Mouse (Mus musculus) left cerebral cortex, postnatal 4 days (tissue): ENCODE measurements around the gene Tmem211. TPM values are rescaled to one million over a fixed set of nuclear protein-coding genes. Genes with fewer than 3 reads are reported as not detected.

ENCODE experiments used
- DNase-seq: peaks from one replicate; pipeline ENCODE4 v3.0.0-alpha.2; 2022
- intact Hi-C: fragments of 180-260 bp; cut with DNase I; formaldehyde crosslinking; loops from one replicate; pipeline ENCODE4 v1.15.1; 2025
- total RNA-seq, 2 experiments: library from RNA; stranded (reverse); gene quantifications; 2 replicates each; pipeline ENCODE4 v1.2.3; 2021

Tmem211 gene
- total RNA-seq: under 1 TPM in 1 of 2 experiments, not detected in 1; 0.18 TPM

DNA sequence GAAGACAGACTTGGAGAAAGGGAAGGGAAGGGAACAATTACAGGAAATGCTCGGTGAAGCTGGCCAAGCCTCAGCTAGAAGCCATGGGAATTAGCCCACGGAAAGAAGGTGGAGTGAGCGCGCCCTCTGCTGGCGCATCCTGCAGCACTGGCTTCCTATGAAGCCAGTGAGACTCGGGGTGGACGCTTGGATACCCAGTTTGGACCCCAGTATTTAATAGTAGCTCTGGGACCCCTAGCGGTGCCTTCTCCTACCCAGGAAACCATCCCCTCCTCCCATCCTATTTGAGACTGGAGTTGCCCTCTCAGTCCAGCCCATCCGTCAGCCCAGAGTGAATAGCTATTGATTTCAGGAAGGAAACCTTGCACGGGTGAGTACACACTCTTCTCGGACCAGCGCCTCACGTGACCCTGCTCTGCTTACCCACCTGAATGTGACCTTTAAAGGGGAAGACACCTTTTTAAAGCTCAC lies at the start of gene Tmem211:
Gene Tmem211, plus strand, starts transcription at position 278 of the 471 bp plus-strand sequence.
- peak; percentile 92 for DNase-seq
- intact Hi-C loops: loop anchor here (2.0 kb wide), 1 partner anchor 126 kb away; no protein-coding TSS in a partner anchor

DNA sequence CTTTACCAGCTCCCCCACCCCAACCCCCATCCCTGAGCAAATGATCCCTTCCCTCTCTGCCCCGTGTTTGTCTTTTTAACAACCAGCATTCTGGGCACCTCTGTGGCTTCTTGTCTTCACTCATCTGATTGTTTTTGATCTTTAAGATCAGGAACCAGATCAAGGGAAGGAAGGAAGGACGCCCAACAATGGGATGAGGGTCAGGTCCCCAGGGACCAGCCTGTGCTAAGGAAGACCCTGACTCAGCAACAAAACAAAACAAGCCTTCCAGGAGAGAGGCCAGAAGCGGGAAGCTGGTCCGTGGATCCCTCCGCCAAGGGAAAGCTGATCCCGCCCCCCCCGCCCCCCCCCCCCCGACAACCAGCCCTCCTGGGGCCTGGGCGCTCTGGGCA lies 47.3 kb upstream of the Tmem211 start:
- intact Hi-C loops: no loop called here
- DNase-seq: no peak

DNA sequence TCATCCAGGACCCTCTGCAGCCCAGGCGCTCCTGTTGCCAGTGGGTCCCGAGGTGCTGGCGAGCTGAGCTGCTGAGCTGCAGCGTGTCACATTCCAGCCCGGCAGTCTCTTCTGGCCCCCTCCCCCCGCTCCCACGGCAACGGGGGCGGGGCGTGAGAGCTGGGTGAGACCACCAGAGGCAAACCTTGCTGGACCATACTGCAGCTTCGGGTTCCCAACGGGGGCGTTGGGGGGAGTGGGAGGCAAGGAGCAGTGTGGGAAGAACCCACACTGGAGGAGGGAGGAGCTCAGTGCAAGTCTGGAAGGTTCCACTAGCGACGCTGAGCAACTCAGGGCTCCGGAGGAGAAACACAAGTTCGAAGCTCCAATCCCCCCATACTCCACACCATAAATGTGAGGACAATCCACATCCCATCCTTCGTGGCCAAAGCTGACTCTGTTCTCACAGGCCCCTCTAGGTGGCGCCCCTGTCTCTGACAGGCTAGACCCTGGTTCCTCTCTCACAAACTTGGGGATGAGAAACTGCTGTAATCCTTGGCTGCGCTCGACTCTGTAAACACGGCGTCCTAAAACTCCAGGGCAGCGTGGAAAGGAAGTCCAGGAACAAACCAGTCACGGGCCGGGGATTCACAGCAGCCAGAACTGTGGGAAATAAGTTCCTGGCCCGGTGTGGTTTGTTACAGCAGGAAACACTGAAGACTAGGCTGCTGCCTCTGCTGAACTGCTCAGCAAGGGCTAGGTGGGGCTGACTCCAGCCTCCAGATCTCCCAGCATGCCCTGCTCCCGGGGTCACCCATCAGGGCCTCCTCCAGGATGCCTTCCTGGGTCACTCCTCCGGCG lies 46.6 kb upstream of the Tmem211 start:
- peak; percentile 91 for DNase-seq
- intact Hi-C loops: loop anchor here (2.0 kb wide), 1 partner anchor 45 kb away; no protein-coding TSS in a partner anchor

DNA sequence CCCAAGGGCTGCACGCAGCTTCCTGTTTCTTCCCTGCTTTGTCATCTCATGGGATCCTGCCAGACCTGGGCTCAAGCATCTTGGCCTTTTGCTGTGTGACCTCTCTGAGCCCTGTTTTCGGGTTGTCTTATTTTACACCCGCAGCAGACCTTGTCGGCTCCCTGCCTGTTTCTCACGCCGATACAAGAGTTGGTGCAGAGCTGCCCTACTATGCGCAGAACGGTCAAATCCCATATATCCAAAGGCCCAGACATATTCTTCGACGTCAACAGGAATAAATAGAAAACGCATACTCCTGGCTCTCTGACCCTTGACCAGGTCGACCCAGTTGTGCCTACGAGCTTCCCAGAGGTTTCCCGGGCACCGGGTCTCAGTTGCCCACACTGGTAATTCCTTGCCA lies 46.0 kb upstream of the Tmem211 start:
- intact Hi-C loops: loop anchor here (2.0 kb wide), 1 partner anchor 44 kb away; no protein-coding TSS in a partner anchor
- no peak for DNase-seq

DNA sequence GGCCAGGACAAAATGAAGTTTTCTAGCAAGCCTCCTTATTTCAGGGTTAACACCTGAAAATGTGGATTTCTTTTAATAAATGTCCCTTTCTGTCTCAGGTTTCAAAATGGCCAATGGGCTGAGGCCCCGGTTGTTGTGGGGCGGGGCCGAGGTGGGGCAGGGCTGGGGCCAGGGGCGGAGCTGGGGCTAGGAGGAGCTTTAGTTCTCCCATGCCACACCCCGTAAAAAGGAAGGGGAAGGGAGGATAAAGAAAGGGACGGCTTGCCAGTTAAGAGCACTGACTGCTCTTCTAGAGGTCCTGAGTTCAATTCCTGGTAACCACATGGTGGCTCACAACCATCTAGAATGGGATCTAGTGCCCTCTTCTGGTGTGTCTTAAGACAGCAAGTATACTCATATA lies 45.3 kb upstream of the Tmem211 start:
- no peak for DNase-seq
- intact Hi-C loops: loop anchor here (2.0 kb wide), 1 partner anchor 43 kb away; no protein-coding TSS in a partner anchor

DNA sequence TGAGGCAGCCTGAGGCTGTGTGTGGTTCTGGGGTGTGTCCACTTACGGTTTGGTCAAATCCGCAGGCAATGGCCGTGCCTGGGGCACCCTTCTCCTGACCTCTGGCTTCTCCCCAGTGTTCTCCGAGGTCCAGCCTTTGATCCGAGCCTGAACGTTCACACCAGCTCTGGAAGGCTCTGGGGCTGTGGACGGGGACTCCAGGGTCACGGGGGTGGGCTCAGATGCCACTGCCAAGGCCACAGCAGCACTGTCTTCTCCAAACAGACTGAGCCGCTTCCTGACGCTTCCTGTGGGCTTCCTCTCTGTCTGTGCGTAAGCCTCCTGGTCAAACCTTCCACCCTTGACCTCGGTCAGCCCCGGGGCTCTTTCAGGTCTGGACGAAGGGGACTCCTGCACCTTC lies 36.2 kb upstream of the Tmem211 start:
- intact Hi-C loops: no loop called here
- no peak for DNase-seq

DNA sequence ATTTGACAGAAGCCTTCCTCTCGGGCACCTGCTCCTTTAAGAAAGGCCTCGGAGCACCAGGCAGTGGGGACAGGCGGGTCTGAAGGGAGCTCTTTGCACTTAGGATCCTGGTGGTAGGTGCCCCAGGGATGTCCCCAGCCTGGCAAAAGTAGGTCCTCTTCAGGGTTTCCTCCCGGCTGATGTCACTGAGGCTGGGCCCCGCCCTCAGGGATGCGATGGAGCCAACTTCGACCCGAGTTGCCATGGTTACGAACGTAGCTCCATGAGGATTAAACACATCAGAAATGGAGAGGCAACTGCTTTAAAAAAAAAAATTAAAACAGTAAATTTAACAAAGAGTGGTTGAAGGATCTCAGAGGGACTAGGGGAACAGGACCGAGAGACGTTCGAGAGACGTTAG lies 34.8 kb upstream of the Tmem211 start:
- DNase-seq: no peak
- intact Hi-C loops: no loop called here

DNA sequence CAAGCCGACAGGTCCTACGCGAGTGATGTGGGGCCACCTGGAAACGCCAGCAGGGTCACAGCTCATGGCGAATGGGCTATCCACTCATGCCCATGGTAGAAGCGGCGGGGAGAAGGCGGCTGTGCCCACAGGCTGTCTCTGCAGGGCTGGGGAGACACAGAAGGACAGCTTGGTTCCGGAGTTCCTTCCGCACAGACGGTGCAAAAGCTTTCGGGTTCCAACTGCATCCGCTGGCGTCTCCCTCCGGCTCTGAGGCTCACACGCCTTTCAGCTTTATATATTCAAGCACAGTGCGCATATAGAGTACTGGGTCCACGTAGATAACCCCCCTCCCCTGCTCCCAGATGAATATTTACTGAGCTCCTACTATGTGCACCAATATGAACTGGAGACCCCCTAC lies 32.9 kb upstream of the Tmem211 start:
- no peak for DNase-seq
- intact Hi-C loops: no loop called here

DNA sequence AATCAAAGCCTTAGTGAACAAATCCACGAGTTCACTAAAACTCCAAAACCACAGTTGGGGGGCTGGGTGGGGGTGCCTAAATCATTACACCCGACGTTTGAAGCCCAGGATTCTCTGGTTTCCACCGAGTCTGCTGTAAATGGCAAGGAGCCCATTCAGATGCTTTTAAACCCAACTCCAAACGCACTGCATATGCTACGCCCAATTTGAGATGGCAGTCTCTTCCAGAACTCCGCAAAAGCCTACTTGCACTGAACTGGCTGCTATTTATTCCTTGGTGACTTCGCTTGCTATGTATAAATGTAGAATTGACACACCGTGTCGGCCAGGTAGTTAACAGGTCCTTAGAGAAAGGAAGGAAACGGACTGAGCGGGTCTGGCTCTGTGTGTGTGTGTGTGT lies 31.3 kb upstream of the Tmem211 start:
- DNase-seq: no peak
- intact Hi-C loops: no loop called here

DNA sequence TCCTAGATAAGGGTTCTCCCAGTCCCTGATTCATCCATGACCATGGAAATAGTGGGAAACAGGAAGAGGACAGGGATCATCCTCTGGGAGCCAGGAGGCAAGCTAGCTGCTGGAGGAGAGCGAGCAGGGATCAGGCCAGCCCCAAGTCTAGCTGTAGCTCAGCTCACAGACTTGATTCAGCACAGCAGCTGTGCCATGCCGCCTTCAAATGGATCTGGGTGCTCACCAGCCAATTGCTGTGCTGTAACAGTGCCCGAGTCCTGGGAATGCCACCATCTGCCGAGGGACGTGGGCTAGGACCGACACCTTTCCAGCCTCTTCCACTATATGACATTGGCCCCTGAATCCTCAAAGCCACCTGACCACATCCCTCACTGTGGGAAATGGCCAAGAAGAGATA lies 30.8 kb upstream of the Tmem211 start:
- no peak for DNase-seq
- intact Hi-C loops: no loop called here

DNA sequence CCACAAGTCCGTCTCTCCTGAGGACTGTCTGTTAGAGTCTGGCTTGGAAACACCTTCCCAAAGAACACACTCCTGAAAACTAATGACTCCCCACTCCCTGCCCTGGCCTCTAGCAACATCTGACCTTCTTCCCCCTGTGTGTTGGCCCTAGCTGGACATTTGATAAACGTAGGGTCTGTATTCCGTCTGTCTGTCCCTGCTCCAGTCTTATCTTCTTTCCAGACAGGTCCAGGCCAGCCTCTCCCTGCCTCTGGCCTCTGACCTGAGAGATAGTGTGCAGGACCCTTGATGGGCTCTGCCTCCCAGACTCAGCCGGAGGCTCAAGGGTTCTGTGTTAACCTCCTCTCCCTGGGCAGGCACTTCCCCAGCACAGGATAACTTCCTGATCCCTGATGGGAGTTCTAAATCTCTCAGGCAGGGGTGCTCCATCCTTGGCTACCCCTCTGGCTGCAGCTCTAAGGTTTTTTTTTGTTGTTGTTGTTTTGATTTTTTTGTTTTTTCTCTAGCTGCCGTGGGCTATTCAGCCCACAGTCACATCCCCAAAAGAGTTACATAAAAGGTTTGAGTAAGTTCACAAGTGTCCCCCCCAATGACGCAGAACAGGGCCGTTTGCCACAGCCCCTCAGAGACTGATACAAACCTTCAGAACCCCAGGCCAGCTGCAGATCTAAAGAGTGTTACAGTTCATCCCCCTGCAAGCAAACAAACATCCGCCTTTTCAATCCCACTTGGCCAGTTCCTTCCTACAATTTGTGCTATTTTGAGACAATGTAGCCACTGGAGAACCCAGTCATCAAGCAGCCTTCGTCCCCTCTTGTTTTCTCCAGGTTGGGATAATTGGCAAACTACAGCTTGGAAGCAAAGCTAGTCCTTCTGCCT lies 29.6 kb upstream of the Tmem211 start:
- intact Hi-C loops: no loop called here
- no peak for DNase-seq

DNA sequence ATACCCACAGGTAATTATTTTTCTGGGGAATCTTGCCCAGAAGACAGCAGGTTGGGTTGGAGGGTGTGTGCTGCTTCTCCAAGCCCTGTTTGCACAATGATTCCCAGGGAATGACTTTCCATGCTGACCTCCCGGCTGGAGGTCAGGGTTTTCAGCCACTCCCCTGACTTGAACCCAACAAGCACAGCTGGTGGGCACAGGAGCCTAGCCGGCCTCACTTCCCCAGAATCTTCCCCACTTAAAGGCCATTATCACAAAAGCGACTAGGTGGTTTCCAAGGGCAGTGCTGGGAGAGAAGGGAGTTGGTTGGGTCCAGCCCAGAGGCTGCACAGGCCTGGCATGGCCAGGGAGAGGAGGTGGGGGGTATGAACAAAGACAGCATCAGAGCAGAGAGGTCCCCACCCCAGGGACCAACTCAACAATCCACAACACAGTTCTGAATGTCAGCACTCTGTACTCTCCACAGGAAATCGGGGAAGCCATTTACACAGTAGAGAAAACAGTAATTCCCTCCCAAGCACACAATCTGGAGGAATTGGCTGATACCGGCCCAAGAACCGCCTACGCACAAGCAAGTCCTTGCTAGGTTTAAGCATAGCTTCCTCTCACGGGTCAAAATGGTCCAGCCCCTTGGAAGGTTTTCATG lies 27.5 kb upstream of the Tmem211 start:
- no peak for DNase-seq
- intact Hi-C loops: no loop called here

DNA sequence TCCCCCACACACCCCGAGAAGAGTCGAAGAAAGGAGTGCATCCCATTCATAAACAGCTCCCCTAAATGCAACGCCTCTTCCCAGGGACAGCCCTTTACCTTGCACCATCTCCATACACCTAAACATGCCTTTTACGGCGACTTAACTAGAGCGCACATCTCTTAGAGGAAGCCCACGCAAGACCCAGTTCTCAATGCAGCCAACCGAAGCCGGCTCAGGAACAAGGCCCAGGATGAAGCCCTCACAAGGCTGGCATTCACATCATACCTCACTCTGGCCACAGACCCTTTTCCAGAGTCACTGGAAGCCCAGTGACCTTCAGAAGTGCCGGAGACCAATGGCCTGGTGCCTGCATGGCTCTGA lies 27.0 kb upstream of the Tmem211 start:
- intact Hi-C loops: no loop called here
- DNase-seq: no peak

DNA sequence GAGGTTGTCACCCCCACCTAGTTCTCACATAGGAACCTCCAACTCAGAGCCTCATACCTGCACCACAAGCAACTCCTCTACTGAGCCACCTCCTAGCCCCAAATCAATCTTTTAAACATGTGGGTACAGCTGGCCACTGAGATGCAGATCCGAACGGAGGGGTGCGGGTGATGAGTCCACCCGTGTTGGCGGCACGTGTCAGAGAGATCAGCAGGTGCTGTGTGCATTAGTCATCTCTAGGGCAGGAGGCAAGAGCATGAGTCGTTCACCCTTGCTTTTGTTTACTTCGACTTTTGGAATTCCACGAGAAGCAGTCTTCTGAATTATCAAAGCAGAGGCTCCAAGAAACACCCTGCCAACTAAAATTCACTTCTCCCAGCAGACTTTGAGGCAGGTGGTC lies 22.5 kb upstream of the Tmem211 start:
- intact Hi-C loops: no loop called here

DNA sequence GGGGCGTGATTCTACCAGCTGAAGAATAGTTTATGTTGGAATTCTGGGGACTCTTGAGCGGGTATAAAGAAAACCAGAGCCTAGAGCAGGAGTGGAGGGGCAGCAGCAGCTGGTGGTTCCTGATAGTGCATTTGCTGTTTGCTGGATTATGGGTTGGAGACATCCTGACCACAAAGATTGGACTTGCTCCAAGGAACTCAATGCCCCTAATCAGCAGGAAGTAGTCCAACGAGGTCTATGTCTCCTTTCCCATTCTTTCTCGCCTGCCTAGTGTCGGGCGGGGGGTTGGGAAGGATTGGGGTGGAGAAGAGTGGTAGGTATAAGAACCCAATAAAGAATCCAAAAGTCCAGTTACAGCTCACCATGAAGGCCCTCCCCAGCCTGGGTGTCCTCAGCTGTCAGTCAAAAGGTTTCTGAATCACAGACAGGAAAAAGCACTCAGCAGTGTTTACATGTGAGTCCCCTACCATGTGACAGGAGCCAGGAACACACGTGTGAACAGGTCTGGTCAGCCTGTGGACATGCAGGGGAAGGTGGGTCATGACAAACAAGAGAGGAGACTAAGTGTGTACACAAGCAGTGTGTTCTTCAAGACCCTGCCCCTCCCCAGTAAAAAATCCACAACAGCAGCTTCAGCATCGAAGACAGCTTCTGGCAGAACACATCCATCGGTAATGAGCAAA lies 19.9 kb upstream of the Tmem211 start:
- intact Hi-C loops: no loop called here
- DNase-seq: no peak

More for the DNA sequence above, 22.5 kb upstream of the Tmem211 start:
- no peak for DNase-seq

DNA sequence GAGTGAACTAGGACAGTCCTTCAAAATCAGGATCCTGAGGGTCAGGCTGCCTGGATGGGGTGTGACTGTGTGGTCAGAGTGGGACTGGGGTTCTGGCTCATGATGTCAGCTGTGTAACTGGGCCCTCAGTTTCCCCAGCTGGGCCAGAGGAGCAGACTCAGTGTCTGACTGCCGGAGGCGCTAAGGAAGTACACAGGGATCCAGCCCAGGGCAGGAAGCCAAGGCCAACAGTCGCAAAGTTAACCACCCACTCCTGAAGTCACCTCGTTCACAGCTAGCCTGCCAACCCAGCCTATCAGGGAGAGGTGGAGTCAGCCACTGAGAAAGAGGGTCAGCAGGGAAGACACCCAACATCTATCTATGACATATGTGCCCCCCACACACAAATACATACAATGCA lies 18.7 kb upstream of the Tmem211 start:
- no peak for DNase-seq
- intact Hi-C loops: no loop called here

DNA sequence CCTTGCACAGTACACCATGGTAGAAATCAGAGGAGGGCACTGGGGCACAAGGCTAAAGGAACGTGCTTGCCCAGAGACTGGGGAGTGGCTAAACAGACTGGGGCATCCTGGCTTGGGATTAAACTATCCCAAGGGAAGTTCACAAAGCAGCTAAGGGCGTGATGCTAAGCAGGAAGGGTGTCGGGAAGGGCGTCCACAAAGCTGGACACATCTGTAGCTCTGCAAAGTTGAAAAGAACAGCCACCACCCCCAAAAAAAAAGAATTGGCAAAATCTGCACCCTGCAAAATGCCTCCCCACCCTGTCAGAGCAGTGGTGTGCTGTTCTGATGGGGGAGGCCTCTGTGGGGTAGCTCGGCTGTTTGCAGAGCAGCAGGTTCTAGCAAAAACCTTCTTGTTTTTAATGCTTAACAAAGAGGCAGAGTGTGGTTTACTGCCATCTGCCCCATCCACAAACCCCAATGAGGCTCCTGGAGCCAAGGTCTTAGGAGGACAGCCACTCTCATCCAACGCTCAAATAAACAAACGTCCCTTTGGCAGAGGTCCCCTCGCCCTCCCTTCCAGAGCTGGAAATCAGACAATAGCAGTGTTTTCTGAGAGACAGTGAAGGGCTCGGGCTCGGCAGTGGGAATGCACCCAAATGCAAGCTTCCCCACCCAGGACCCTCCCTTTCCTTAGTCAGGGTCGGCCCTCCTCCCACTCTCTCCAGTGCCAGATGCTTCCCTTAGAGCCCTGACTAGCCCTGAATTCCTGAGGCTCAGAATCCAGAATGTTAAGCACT lies 17.9 kb upstream of the Tmem211 start:
- DNase-seq: peak; percentile 82
- intact Hi-C loops: no loop called here

DNA sequence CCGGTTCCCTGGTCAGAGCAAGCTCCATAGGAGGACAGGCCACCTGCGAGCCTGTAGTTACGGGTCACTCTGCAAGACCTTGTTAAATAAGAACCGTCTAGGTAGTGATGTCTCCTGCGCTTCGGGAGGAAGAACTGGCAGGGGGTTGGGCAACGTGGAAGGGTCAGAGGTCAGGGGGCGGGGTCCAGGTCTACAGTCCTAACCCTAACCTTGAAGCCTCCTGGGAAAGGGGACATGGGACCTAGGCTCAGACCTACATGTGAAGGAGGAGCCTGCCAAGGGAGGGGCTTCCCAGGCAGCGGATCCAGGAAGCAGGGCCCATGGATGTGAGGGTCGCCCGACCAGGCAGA lies 17.3 kb upstream of the Tmem211 start:
- no peak for DNase-seq

DNA sequence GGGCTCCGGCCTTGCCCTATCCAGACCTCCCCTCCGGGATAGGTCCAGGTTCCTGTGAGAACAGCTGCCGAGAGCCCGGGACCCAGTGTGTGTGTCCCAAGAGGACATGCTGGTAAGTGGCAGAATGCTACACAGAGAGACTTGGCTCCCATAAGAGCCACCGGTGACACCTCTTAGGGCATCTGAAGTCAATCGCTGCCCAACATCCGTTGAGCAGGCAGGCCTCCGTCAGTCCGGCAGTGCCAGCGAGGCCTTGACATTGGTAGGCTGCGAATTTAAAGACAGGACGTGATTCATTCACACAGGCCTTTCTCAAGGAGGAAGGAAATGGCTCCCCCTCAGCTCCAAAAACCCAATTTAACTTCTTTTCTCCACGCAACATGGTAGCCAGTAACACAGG lies 16.8 kb upstream of the Tmem211 start:
- no peak for DNase-seq
- intact Hi-C loops: no loop called here

More for the DNA sequence above, 17.3 kb upstream of the Tmem211 start:
- intact Hi-C loops: no loop called here

DNA sequence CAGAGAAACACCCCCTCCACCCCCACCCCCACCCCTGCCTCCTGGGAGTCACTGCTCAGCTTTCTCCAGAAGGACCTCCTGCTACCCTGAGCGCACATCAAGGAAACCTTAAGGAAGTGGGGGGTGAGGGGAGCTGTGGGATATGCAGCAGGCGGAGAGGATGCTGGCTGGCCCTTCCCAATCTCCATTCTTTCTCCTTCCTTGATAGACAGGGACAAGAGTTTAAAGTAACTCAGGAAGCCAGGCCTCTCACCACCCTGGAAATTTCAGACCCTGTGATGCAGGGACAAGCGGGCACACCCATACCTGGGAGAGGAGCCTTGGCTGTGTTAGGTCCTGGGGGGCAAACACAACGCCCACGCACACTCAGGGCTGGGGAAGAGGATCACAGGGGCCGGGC lies 16.4 kb upstream of the Tmem211 start:
- DNase-seq: no peak
- intact Hi-C loops: no loop called here
